Mouse (Mus musculus) inflammation-experienced regulatory T-cells, adult 16 weeks (primary cell): ENCODE measurements around the gene Slfn4. TPM values are rescaled to one million over a fixed set of nuclear protein-coding genes. Genes with fewer than 3 reads are reported as not detected.

ENCODE experiments used
- polyA plus RNA-seq: library from polyadenylated mRNA; unstranded; fragments of 100-300 nt; shearing (Covaris generic); gene quantifications from one replicate; pipeline ENCODE4 v1.2.1, GENCODE M21; 2017

Gene Slfn4
- polyA plus RNA-seq = 0.49 TPM

DNA sequence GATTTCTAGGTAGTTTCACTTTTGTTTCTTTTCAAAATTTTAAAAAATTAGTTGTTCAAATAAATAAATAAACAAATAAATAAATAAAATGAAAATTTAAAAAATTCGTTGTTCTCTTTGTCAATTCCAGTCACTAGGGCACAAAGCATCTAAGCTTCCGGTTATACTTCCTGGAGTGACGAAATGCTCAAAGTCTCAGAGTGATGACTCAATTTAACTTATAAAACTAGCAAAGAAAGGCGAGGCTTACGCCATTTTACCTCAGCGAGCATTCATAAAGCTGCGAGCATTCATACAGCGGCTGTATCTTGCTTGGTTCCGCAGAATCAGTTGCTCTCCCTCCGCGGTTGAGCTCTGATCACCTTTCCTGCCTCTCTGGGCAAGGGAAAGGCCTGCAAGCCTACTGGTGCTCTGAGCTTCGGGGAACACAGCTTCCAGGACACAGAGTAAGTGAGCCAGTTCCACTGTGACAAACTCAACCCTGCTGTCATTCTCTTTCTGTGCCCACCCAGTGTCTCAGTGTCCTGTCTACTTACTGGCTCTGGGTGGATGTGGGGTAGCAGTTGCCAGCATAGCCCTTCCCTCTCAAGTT, at the start of gene Slfn4:
Gene Slfn4 (plus strand): TSS at position 239 of the 592 bp plus-strand sequence.

DNA sequence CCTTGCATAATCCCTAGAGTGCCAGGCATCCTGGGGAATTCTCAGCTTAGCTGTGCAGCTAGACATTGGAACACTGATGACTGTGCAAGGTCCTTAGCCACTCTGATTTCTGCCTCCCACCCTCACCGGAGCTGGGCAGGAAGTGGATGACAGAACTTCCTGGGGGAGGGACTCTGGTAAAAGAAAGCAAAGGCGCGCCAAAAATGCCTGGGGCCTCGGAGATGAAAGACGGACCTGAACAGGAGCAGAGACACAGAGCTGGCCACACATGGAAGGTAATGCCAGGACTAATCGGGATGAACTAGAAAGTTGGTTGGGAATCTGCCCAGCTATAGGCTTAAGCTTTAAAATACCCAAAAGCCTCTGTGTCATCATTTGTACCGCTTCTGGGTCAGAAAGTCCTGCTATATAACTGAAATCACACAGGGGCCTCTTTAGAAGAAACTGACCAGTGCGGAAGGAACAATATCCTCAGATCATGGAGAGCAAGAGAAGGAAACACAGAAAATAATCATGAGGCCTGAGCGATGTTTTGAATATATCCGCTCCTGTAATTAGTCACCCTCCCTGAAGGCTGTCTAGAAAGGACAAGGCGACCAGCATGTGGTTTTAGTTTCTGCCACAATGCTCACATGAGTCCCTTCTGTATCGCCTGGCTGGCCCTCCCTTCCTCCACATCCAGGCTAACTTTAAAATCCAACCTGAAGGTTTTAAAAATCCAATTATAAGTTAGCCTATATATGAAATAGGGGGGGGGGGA, 16.3 kb downstream of the Slfn4 start, which contains the start of gene Slfn3:
Gene Slfn3 (plus strand): TSS at position 197 of the 760 bp plus-strand sequence.

Other genes with a start within 250 kb of the Slfn4 start
- gene Slfn5, start 223.8 kb upstream of the Slfn4 start, polyA plus RNA-seq = 51.3 TPM
- gene Slfn9, start 183.4 kb upstream of the Slfn4 start, polyA plus RNA-seq = 22.9 TPM
- gene Slfn8, start 154.4 kb upstream of the Slfn4 start, polyA plus RNA-seq = 153 TPM
- 684 TPM for gene Slfn2, start 110.1 kb upstream of the Slfn4 start, polyA plus RNA-seq
- 220 TPM for gene Slfn1, start 58.3 kb upstream of the Slfn4 start, polyA plus RNA-seq
- 4.6 TPM for gene Slfn3, start 16.1 kb downstream of the Slfn4 start, polyA plus RNA-seq
- not detected for gene Slfn14, start 111.5 kb downstream of the Slfn4 start, polyA plus RNA-seq
- gene Ap2b1, start 123.8 kb downstream of the Slfn4 start, polyA plus RNA-seq = 53.9 TPM
- 16.3 TPM for gene Pex12, start 127.4 kb downstream of the Slfn4 start, polyA plus RNA-seq
- gene Rasl10b, start 234.0 kb downstream of the Slfn4 start, polyA plus RNA-seq = not detected